Mouse (Mus musculus) monocyte, adult 2 months (primary cell): ENCODE measurements around the gene Polr2a.

Experiments used
- DNase-seq, 2 experiments: peaks; one replicate each; pipeline ENCODE4 v3.0.0; 2022; ENCODE audit warnings: low spot score in 2 of 2, low read depth in 1 of 2

Gene Polr2a

GRCm38 (mm10) chr11:69684936-69685335, 73.5 kb downstream of the Polr2a start:
- no peak for DNase-seq

- no peak for DNase-seq
These were observed 74.2 kb downstream of the Polr2a start for GRCm38 (mm10) chr11:69684128-69684745.
